Mouse (Mus musculus) stomach, postnatal 0 days (tissue): ENCODE measurements around the gene Asb5. TPM values are rescaled to one million over a fixed set of nuclear protein-coding genes. Genes with fewer than 3 reads are reported as not detected.
"Not testable (repeated sequence)": the region's sequence is repeated elsewhere in the genome, so short reads cannot be mapped to it uniquely, and the experiment has no call there.

Source experiments
- ATAC-seq: fragments of 200-750 bp; cut with Nextera tagmentation; 2 replicates; pipeline ENCODE4 v1.8.0; 2017; ENCODE audit not compliant: low FRiP score, low TSS enrichment
- DNase-seq: peaks from one replicate; pipeline ENCODE4 v3.0.0-alpha.2; 2016; ENCODE audit warnings: low spot score
- H3K27ac ChIP-seq: fragments of 300-500 bp; sonication (generic); replicated peaks from 2 replicates; pipeline ENCODE4 v1.5.1; 2014; ENCODE audit warnings: mild to moderate bottlenecking, control low read depth
- H3K27me3 ChIP-seq: fragments of 300-500 bp; sonication (generic); 2 replicates; pipeline ENCODE4 v1.6.1; 2014; ENCODE audit warnings: low read length; ENCODE audit not compliant: control insufficient read depth, insufficient read depth
- H3K36me3 ChIP-seq: fragments of 300-500 bp; sonication (generic); 2 replicates; pipeline ENCODE4 v1.6.1; 2014; ENCODE audit warnings: low read length, mixed read lengths; ENCODE audit not compliant: control insufficient read depth, insufficient read depth
- H3K4me1 ChIP-seq: fragments of 300-500 bp; sonication (generic); replicated peaks from 2 replicates; pipeline ENCODE4 v1.6.1; 2014; ENCODE audit warnings: antibody characterized with exemption; ENCODE audit not compliant: control insufficient read depth, insufficient read depth
- H3K4me2 ChIP-seq: fragments of 300-500 bp; sonication (generic); replicated peaks from 2 replicates; pipeline ENCODE4 v1.6.1; 2014; ENCODE audit warnings: low read depth, mild to moderate bottlenecking, control low read depth, moderate library complexity
- H3K4me3 ChIP-seq: fragments of 300-500 bp; sonication (generic); 2 replicates; pipeline ENCODE4 v1.5.1; 2014; ENCODE audit warnings: low read depth, low read length, control low read depth
- H3K9ac ChIP-seq: fragments of 300-500 bp; sonication (generic); 2 replicates; pipeline ENCODE4 v1.6.1; 2014; ENCODE audit warnings: mild to moderate bottlenecking, low read length, control low read depth, mixed read lengths
- H3K9me3 ChIP-seq: fragments of 300-500 bp; sonication (generic); 2 replicates; pipeline ENCODE4 v1.6.1; 2016; ENCODE audit warnings: low read length; ENCODE audit not compliant: control insufficient read depth
- CTCF ChIP-seq: IDR thresholded peaks from 2 replicates; pipeline ENCODE4 v1.5.1; 2016; ENCODE audit warnings: antibody characterized with exemption, low read depth, mild to moderate bottlenecking, moderate library complexity
- EP300 ChIP-seq: optimal IDR thresholded peaks from 2 replicates; pipeline ENCODE3; 2016; ENCODE audit warnings: antibody characterized with exemption
- WGBS: fragments of 180-500 bp; shearing (Covaris S2); extraction: QIAGEN DNeasy Blood & Tissue Kit; methylation state at CpG from one replicate; pipeline ENCODE4 v1.1.7; 2014; 5-methylcytosine and 5-hydroxymethylcytosine counted together
- polyA plus RNA-seq: library from polyadenylated mRNA; unstranded; fragments of >200 nt; fragmentation: Nextera tagmentation; extraction: Ambion mirVana; gene quantifications from 2 replicates; pipeline ENCODE4 v1.2.1, GENCODE M21; 2015

Gene Asb5
- polyA plus RNA-seq, 1 experiment from 2014 or later = 3.8 TPM

GRCm38 (mm10) chr8:54596940-54597339 is 67.6 kb downstream of the Asb5 start:
- H3K36me3 ChIP-seq = no peaks in the 10 kb centered on the region
- ATAC-seq (no peak), DNase-seq (no peak)
- no peak overlapping the region for H3K9ac ChIP-seq
- H3K27me3 ChIP-seq = no peaks in the 10 kb centered on the region
- H3K4me3 ChIP-seq = no peak overlapping the region
- WGBS = 80% methylated on average over 2 of the region's 2 CpGs
- no peaks in the 10 kb centered on the region for H3K9me3 ChIP-seq
- H3K4me1 ChIP-seq = no peaks in the 10 kb centered on the region
- H3K4me2 ChIP-seq = no peak overlapping the region
- TF ChIP-seq EP300 (no peak), CTCF (no peak)
- no peak overlapping the region for H3K27ac ChIP-seq

DNA sequence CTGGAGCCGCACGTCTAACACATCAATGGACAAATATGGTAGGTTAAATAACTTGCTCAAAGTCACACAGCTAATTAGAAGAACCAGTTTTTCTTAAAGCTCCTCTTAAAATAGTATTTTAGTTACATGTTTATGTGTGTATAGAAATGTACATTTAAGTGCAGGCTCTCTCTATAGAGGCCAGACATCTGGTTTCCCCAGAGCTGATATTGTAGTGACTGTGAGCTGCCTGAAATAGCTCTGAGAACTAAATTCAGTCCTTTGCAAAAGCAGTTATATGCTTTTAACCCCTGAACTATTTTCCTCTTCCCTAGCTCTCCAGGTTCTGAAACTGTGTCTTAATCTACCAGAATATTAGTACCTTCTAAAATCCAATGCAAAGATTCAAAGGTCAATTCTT is 68.0 kb downstream of the Asb5 start:
- DNase-seq (no peak), ATAC-seq (no peak)

GRCm38 (mm10) chr8:54600671-54601251 is 71.4 kb downstream of the Asb5 start, which contains the start of gene Spata4:
TSS of gene Spata4 (plus strand) at chr8:54600781.
- Histone ChIP-seq H3K27ac (no peak within 1 kb of the TSS), H3K4me1 (no peaks in the 10 kb centered on the region), H3K4me3 (peak within 1 kb of the TSS; percentile 23; the same call in 1 of the 2 replicates), H3K9me3 (no peaks in the 10 kb centered on the region), H3K9ac (peak within 1 kb of the TSS; percentile 38; the same call in 1 of the 2 replicates), H3K36me3 (no peaks in the 10 kb centered on the region), H3K4me2 (peak within 1 kb of the TSS; percentile 53), H3K27me3 (no peaks in the 10 kb centered on the region)
- ATAC-seq = peak; percentile 32; the same call in 1 of the 2 replicates
- TF ChIP-seq CTCF = no peak
- TF ChIP-seq EP300 = no peak
- WGBS = 12% methylated on average over 21 of the region's 21 CpGs
- DNase-seq = peak; percentile 32

More for the DNA sequence above, 68.0 kb downstream of the Asb5 start:
- no peak for TF ChIP-seq EP300
- no peak for TF ChIP-seq CTCF
- Histone ChIP-seq H3K4me1 (no peaks in the 10 kb centered on the region), H3K9ac (no peak overlapping the region), H3K4me2 (no peak overlapping the region), H3K4me3 (no peak overlapping the region), H3K27ac (no peak overlapping the region), H3K9me3 (no peaks in the 10 kb centered on the region), H3K36me3 (no peaks in the 10 kb centered on the region), H3K27me3 (no peaks in the 10 kb centered on the region)
- 84% methylated on average over 2 of the region's 2 CpGs for WGBS

DNA sequence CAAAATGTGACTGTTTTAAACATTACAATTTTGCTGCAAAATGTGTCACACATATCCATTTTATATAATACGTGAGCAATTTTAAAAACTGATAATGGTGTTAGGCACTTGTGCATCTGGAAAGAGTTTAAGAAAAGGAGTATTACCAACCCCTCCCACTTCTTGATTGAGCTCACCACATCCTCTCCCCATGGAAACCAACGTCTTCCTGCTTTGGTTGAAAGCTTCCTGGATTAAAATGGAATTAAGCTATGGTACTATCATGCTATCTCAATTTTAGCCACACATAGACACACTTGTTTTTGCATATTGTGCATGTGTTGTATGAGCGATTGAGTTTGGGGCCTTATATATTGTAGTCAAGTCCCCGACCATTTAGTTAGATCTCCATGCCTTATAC is 74.1 kb downstream of the Asb5 start:
- ATAC-seq (no peak), DNase-seq (no peak)
- H3K9me3 ChIP-seq = no peaks in the 10 kb centered on the region
- H3K9ac ChIP-seq = no peak overlapping the region
- no peak overlapping the region for H3K4me3 ChIP-seq
- H3K27ac ChIP-seq = no peak overlapping the region
- TF ChIP-seq CTCF = no peak
- TF ChIP-seq EP300 = no peak
- no peaks in the 10 kb centered on the region for H3K27me3 ChIP-seq
- no peak overlapping the region for H3K4me2 ChIP-seq
- no peaks in the 10 kb centered on the region for H3K4me1 ChIP-seq
- WGBS = 78% methylated on average over 4 of the region's 4 CpGs
- H3K36me3 ChIP-seq = no peaks in the 10 kb centered on the region

DNA sequence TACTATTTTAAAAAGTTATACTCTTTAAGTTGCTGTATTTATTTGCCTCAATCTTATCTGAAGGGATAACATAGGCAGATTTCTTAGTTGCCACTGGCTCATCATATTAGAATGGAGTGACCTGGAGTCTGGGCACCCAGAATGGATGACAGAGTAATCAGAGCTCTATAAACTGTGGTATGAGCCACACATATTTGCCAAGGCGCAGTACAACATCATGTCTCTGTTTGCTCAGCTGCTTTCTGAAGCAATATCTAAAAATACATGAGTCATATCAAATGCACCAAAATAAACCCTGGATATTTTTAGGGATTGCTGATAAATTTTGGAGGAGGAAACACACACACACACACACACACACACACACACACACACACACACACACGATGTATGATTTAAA is 80.0 kb downstream of the Asb5 start:
- ATAC-seq = no peak
- no peaks in the 10 kb centered on the region for H3K9me3 ChIP-seq
- no peak overlapping the region for H3K9ac ChIP-seq
- 74% methylated on average over 2 of the region's 2 CpGs for WGBS
- no peak overlapping the region for H3K4me3 ChIP-seq
- H3K4me2 ChIP-seq = no peak overlapping the region
- H3K27me3 ChIP-seq = no peaks in the 10 kb centered on the region
- no peak overlapping the region for H3K27ac ChIP-seq
- TF ChIP-seq CTCF (no peak), EP300 (no peak)
- no peaks in the 10 kb centered on the region for H3K4me1 ChIP-seq
- no peak for DNase-seq
- H3K36me3 ChIP-seq = no peaks in the 10 kb centered on the region

DNA sequence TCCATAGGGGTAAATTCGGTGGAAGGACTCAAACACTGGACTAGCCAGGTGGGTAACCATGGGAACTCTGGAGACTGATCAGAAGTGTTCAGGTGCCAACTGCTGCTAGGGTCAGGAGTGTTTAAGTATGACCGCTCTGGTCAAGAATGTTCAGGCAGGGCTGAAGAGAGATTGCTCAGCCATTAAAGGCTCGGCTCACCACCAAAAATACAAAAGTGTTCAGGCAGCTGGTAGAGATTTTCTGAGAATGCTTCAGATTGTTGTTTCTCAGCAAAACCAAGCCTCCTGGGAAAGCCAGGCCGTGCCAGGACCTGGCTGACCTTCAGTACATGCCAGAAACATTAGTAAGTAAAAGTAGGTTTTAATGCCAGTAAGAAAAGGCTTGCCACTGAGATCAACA is 80.9 kb downstream of the Asb5 start:
- ATAC-seq (0 out of 2 replicates have a peak, but pooled peaks have one; percentile 70), DNase-seq (peak; percentile 15)
- TF ChIP-seq CTCF (no peak), EP300 (no peak)
- no peaks in the 10 kb centered on the region for H3K27me3 ChIP-seq
- H3K4me3 ChIP-seq = no peak overlapping the region
- 55% methylated on average over 4 of the region's 4 CpGs for WGBS
- H3K4me2 ChIP-seq = no peak overlapping the region
- no peaks in the 10 kb centered on the region for H3K36me3 ChIP-seq
- no peak overlapping the region for H3K27ac ChIP-seq
- H3K4me1 ChIP-seq = no peaks in the 10 kb centered on the region
- no peak overlapping the region for H3K9ac ChIP-seq
- H3K9me3 ChIP-seq = no peaks in the 10 kb centered on the region

- H3K4me3 ChIP-seq, H3K4me1 ChIP-seq, H3K36me3 ChIP-seq, H3K27me3 ChIP-seq, H3K27ac ChIP-seq, DNase-seq, H3K4me2 ChIP-seq, H3K9ac ChIP-seq, ATAC-seq, H3K9me3 ChIP-seq: not testable (repeated sequence)
- WGBS = 82% methylated on average over 17 of the region's 17 CpGs
These were observed 87.3 kb downstream of the Asb5 start for GRCm38 (mm10) chr8:54616710-54617109.
